Mouse (Mus musculus) testis, adult 2 months (tissue): ENCODE results near the gene Ino80. TPM values are rescaled to one million over a fixed set of nuclear protein-coding genes. Genes with fewer than 3 reads are reported as not detected.

Source experiments
- H3K27ac ChIP-seq: fragments of 200-500 bp; 2 replicates; pipeline ENCODE4 v1.5.1; 2012; ENCODE audit warnings: low read depth, low read length; ENCODE audit not compliant: control insufficient read depth, insufficient read depth
- H3K27me3 ChIP-seq: fragments of 200-500 bp; 2 replicates; pipeline ENCODE4 v1.6.1; 2012; ENCODE audit warnings: mild to moderate bottlenecking, low read length, moderate library complexity; ENCODE audit not compliant: control insufficient read depth, insufficient read depth
- H3K36me3 ChIP-seq: fragments of 200-500 bp; 2 replicates; pipeline ENCODE4 v1.6.1; 2012; ENCODE audit warnings: mild to moderate bottlenecking, low read length; ENCODE audit not compliant: control insufficient read depth, insufficient read depth
- H3K4me1 ChIP-seq: fragments of 200-500 bp; 2 replicates; pipeline ENCODE4 v1.6.1; 2012; ENCODE audit warnings: low read length; ENCODE audit not compliant: control insufficient read depth, insufficient read depth
- H3K4me3 ChIP-seq: fragments of 200-500 bp; 2 replicates; pipeline ENCODE4 v1.5.1; 2012; ENCODE audit warnings: low read depth, mild to moderate bottlenecking, low read length, moderate library complexity, mixed read lengths; ENCODE audit not compliant: control insufficient read depth
- CTCF ChIP-seq: fragments of 200-500 bp; IDR thresholded peaks from 2 replicates; pipeline ENCODE4 v1.5.1; 2012; ENCODE audit warnings: low read depth, mild to moderate bottlenecking, inconsistent platforms, low read length, moderate library complexity; ENCODE audit not compliant: control insufficient read depth, insufficient read depth, insufficient replicate concordance
- POLR2A ChIP-seq: fragments of 200-500 bp; IDR thresholded peaks from 2 replicates; pipeline ENCODE4 v1.6.1; 2012; ENCODE audit warnings: low read depth, mild to moderate bottlenecking, inconsistent platforms, low read length, moderate library complexity; ENCODE audit not compliant: control insufficient read depth
- polyA plus RNA-seq: library from polyadenylated mRNA; depleted of rRNA; stranded (reverse); fragments of >200 nt; gene quantifications from 2 replicates; pipeline ENCODE4 v1.2.3, GENCODE M21; 2012

The Ino80 gene
- polyA plus RNA-seq, 1 experiment: 6.7 TPM

GRCm38 (mm10) chr2:119399313-119399712 is 78.2 kb downstream of the Ino80 start:
- no peak overlapping the region for H3K4me3 ChIP-seq
- H3K27ac ChIP-seq: no peak overlapping the region
- no peaks in the 10 kb centered on the region for H3K36me3 ChIP-seq
- no peaks in the 10 kb centered on the region for H3K27me3 ChIP-seq
- TF ChIP-seq CTCF (no peak), POLR2A (no peak)
- no peaks in the 10 kb centered on the region for H3K4me1 ChIP-seq

GRCm38 (mm10) chr2:119398665-119399064 is 78.8 kb downstream of the Ino80 start:
- no peak overlapping the region for H3K27ac ChIP-seq
- no peak overlapping the region for H3K4me3 ChIP-seq
- H3K36me3 ChIP-seq: peaks cover 2% of the 10 kb centered on the region; the same call in 1 of the 2 replicates
- H3K4me1 ChIP-seq: no peaks in the 10 kb centered on the region
- TF ChIP-seq POLR2A (no peak), CTCF (no peak)
- H3K27me3 ChIP-seq: no peaks in the 10 kb centered on the region

- no peak overlapping the region for H3K4me3 ChIP-seq
- H3K27me3 ChIP-seq: no peaks in the 10 kb centered on the region
- H3K36me3 ChIP-seq: peaks cover 2% of the 10 kb centered on the region
- no peak; the same call in 1 of the 2 replicates for TF ChIP-seq CTCF
- TF ChIP-seq POLR2A: no peak
- H3K4me1 ChIP-seq: no peaks in the 10 kb centered on the region
- H3K27ac ChIP-seq: no peak overlapping the region
These were observed 79.2 kb downstream of the Ino80 start for GRCm38 (mm10) chr2:119398252-119398651.

GRCm38 (mm10) chr2:119389992-119390391 is 87.5 kb downstream of the Ino80 start:
- TF ChIP-seq POLR2A: no peak
- Histone ChIP-seq H3K36me3 (peaks cover 2% of the 10 kb centered on the region), H3K27me3 (no peaks in the 10 kb centered on the region)

GRCm38 (mm10) chr2:119388266-119388665 is 89.2 kb downstream of the Ino80 start:
- Histone ChIP-seq H3K36me3 (no peaks in the 10 kb centered on the region; the same call in 1 of the 2 replicates), H3K27me3 (no peaks in the 10 kb centered on the region), H3K27ac (no peak overlapping the region), H3K4me3 (no peak overlapping the region), H3K4me1 (no peaks in the 10 kb centered on the region)
- TF ChIP-seq POLR2A (no peak), CTCF (no peak)

More at GRCm38 (mm10) chr2:119389992-119390391, 87.5 kb downstream of the Ino80 start:
- Histone ChIP-seq H3K4me1 (no peaks in the 10 kb centered on the region), H3K4me3 (no peak overlapping the region), H3K27ac (no peak overlapping the region)

GRCm38 (mm10) chr2:119379455-119379854 is 98.0 kb downstream of the Ino80 start:
- H3K4me1 ChIP-seq: no peaks in the 10 kb centered on the region
- no peak for TF ChIP-seq POLR2A
- no peak for TF ChIP-seq CTCF
- peaks cover 4% of the 10 kb centered on the region for H3K36me3 ChIP-seq
- no peak overlapping the region for H3K27ac ChIP-seq
- H3K27me3 ChIP-seq: no peaks in the 10 kb centered on the region
- no peak overlapping the region for H3K4me3 ChIP-seq

GRCm38 (mm10) chr2:119377826-119378225 is 99.7 kb downstream of the Ino80 start:
- peaks cover 4% of the 10 kb centered on the region for H3K36me3 ChIP-seq

GRCm38 (mm10) chr2:119377286-119377685 is 100.2 kb downstream of the Ino80 start:
- Histone ChIP-seq H3K4me3 (no peak overlapping the region), H3K27ac (no peak overlapping the region), H3K4me1 (no peaks in the 10 kb centered on the region), H3K27me3 (no peaks in the 10 kb centered on the region), H3K36me3 (peaks cover 4% of the 10 kb centered on the region)
- TF ChIP-seq CTCF (no peak), POLR2A (no peak)

More at GRCm38 (mm10) chr2:119377826-119378225, 99.7 kb downstream of the Ino80 start:
- H3K27ac ChIP-seq: no peak overlapping the region
- TF ChIP-seq POLR2A: no peak
- TF ChIP-seq CTCF: no peak
- no peaks in the 10 kb centered on the region for H3K4me1 ChIP-seq
- no peaks in the 10 kb centered on the region for H3K27me3 ChIP-seq
- no peak overlapping the region for H3K4me3 ChIP-seq

- TF ChIP-seq POLR2A (no peak), CTCF (no peak)
- H3K27me3 ChIP-seq: no peaks in the 10 kb centered on the region
- peaks cover 1% of the 10 kb centered on the region for H3K36me3 ChIP-seq
- no peak overlapping the region for H3K4me3 ChIP-seq
- no peak overlapping the region for H3K27ac ChIP-seq
- H3K4me1 ChIP-seq: no peaks in the 10 kb centered on the region
These were observed 107.4 kb downstream of the Ino80 start for GRCm38 (mm10) chr2:119370116-119370515.
